Mouse (Mus musculus) forebrain, embryonic 15.5 days (tissue): Measurements from ENCODE around the gene Gm8332. TPM values are rescaled to one million over a fixed set of nuclear protein-coding genes. Genes with fewer than 3 reads are reported as not detected.

Source experiments
- ATAC-seq: fragments of 200-750 bp; cut with Nextera tagmentation; replicated peaks from 2 replicates; pipeline ENCODE4 v1.8.0; 2017; ENCODE audit warnings: mild to moderate bottlenecking, moderate TSS enrichment, moderate library complexity
- H3K27ac ChIP-seq: fragments of 300-500 bp; sonication (generic); replicated peaks from 2 replicates; pipeline ENCODE4 v1.5.1; 2015; ENCODE audit warnings: mild to moderate bottlenecking, inconsistent platforms
- H3K27me3 ChIP-seq: fragments of 300-500 bp; sonication (generic); 2 replicates; pipeline ENCODE4 v1.6.1; 2015; ENCODE audit warnings: inconsistent platforms
- H3K36me3 ChIP-seq: fragments of 300-500 bp; sonication (generic); 2 replicates; pipeline ENCODE4 v1.6.1; 2015; ENCODE audit warnings: mild to moderate bottlenecking, inconsistent platforms
- H3K4me1 ChIP-seq: fragments of 300-500 bp; sonication (generic); 2 replicates; pipeline ENCODE4 v1.6.1; 2015; ENCODE audit warnings: inconsistent platforms
- H3K4me2 ChIP-seq: fragments of 300-500 bp; sonication (generic); replicated peaks from 2 replicates; pipeline ENCODE4 v1.6.1; 2015; ENCODE audit warnings: mild to moderate bottlenecking, inconsistent platforms
- H3K4me3 ChIP-seq: fragments of 300-500 bp; sonication (generic); 2 replicates; pipeline ENCODE4 v1.5.1; 2015; ENCODE audit warnings: mild to moderate bottlenecking, inconsistent platforms
- H3K9ac ChIP-seq: fragments of 300-500 bp; sonication (generic); replicated peaks from 2 replicates; pipeline ENCODE4 v1.6.1; 2015; ENCODE audit warnings: mild to moderate bottlenecking, inconsistent platforms
- H3K9me3 ChIP-seq: fragments of 300-500 bp; sonication (generic); 2 replicates; pipeline ENCODE4 v1.6.1; 2016; ENCODE audit warnings: inconsistent platforms
- WGBS: fragments of 180-500 bp; shearing (Covaris S2); methylation state at CpG from one replicate; pipeline ENCODE4 v1.1.7; 2015; ENCODE audit warnings: mixed read lengths; 5-methylcytosine and 5-hydroxymethylcytosine counted together
- polyA plus RNA-seq: library from polyadenylated mRNA; unstranded; fragments of >200 nt; fragmentation: Nextera tagmentation; extraction: Ambion mirVana; gene quantifications from 2 replicates; pipeline ENCODE4 v1.2.1, GENCODE M21; 2015

Gene Gm8332
- polyA plus RNA-seq, 1 experiment from 2014 or later = not detected

DNA sequence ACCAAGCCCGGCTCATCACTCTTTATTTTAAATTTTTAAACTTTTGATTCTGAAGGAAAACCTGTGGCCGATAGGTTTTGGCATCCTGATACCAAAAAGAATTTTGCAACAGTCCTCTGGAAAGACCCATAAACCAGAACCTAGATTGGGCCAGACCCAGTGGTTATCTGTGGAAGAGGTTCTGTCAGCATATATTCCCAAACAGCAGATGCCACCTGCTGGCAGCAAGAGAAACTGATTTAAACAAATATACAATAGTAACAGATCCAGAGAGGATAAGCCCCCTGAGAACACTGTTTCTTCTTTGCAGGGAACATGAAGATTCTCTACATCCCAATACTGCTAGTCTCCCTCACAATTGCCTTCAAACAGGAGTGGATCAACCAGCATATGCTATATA lies 47.0 kb downstream of the Gm8332 start:
- H3K27ac ChIP-seq = no peak overlapping the region
- no peak overlapping the region for H3K9ac ChIP-seq
- no peaks in the 10 kb centered on the region for H3K9me3 ChIP-seq
- no peak for ATAC-seq
- WGBS = 99% methylated on average over 2 of the region's 2 CpGs
- H3K27me3 ChIP-seq = no peaks in the 10 kb centered on the region
- H3K4me3 ChIP-seq = no peak overlapping the region
- H3K4me2 ChIP-seq = no peak overlapping the region
- H3K4me1 ChIP-seq = no peaks in the 10 kb centered on the region
- H3K36me3 ChIP-seq = no peaks in the 10 kb centered on the region

Other genes starting within 250 kb of the Gm8332 start
- gene Gm2075, start 238.3 kb downstream of the Gm8332 start, polyA plus RNA-seq = not detected in 2 replicates
- not detected in 2 replicates for gene Gm6803, start 231.3 kb downstream of the Gm8332 start, polyA plus RNA-seq
- not detected in 2 replicates for gene Gm2056, start 223.1 kb downstream of the Gm8332 start, polyA plus RNA-seq
- gene Gm16368, start 166.4 kb downstream of the Gm8332 start, polyA plus RNA-seq = not detected in 2 replicates
- gene Gm10436, start 68.0 kb downstream of the Gm8332 start, polyA plus RNA-seq = not detected in 2 replicates
- gene Gm5662, start 24.4 kb upstream of the Gm8332 start, polyA plus RNA-seq = not detected in 2 replicates
- gene Gm5039, start 73.9 kb upstream of the Gm8332 start, polyA plus RNA-seq = not detected in 2 replicates
- 33.3 and 35.1 TPM in 2 replicates for gene Adck1, start 110.5 kb upstream of the Gm8332 start, polyA plus RNA-seq